Mouse (Mus musculus): ENCODE measurements at regions not wholly inside any gene's neighbourhood (a gene's known extent, or its start where the extent isn't known, plus 50 kb on each side); places are given as distances from the start of the nearest gene placed in this dataset.

GRCm38 (mm10) chr4:54791217-54791742, 153.6 kb upstream of the Zfp462 start:
- no peak for TF ChIP-seq POLR2A (IDR thresholded peaks at IDR 0.05; ENCODE audit: insufficient read depth, low read depth, low read length)
- no peak for TF ChIP-seq CTCF (IDR thresholded peaks at IDR 0.05; ENCODE audit: insufficient read depth, low read depth, low read length)
